Mouse (Mus musculus) MEL (cell line): ENCODE data around the gene Fxyd5. TPM values are rescaled to one million over a fixed set of nuclear protein-coding genes. Genes with fewer than 3 reads are reported as not detected.

Source experiments
- DNase-seq: peaks from one replicate; pipeline ENCODE4 v3.0.0; 2011; ENCODE audit warnings: low read depth, low spot score
- H3K27ac ChIP-seq: 2 replicates; pipeline ENCODE4 v1.5.1; 2012; ENCODE audit warnings: low read depth, mild to moderate bottlenecking, control low read depth, low read length, moderate library complexity; ENCODE audit not compliant: control insufficient read depth
- H3K27me3 ChIP-seq, 2 experiments: fragments of 150-350 bp in 1 of 2; sonication (generic) in 1 of 2; 2 replicates each; pipeline ENCODE4 v1.6.1; 2012; ENCODE audit warnings: low read length in 2 of 2, mild to moderate bottlenecking in 2 of 2, improper control_type of control experiment in 1 of 2, moderate library complexity in 1 of 2; ENCODE audit not compliant: insufficient read depth in 2 of 2, control insufficient read depth in 1 of 2
- H3K36me3 ChIP-seq, 2 experiments: 2 replicates each; pipeline ENCODE4 v1.6.1; 2012 to 2014; ENCODE audit warnings: low read length in 2 of 2, improper control_type of control experiment in 1 of 2, inconsistent platforms in 1 of 2, mild to moderate bottlenecking in 1 of 2; ENCODE audit not compliant: insufficient read depth in 2 of 2, control insufficient read depth in 1 of 2
- H3K4me1 ChIP-seq, 2 experiments: fragments of 150-350 bp in 1 of 2; sonication (generic) in 1 of 2; 2 replicates each; pipeline ENCODE4 v1.6.1; 2012; ENCODE audit warnings: low read length in 2 of 2, improper control_type of control experiment in 1 of 2, mild to moderate bottlenecking in 1 of 2; ENCODE audit not compliant: insufficient read depth in 2 of 2, control insufficient read depth in 1 of 2
- H3K4me3 ChIP-seq, 2 experiments: fragments of 150-350 bp in 1 of 2; sonication (generic) in 1 of 2; 2 replicates each; pipeline ENCODE4 v1.5.1; 2012; ENCODE audit warnings: low read depth in 2 of 2, low read length in 2 of 2, mild to moderate bottlenecking in 2 of 2, moderate library complexity in 2 of 2, control low read depth in 1 of 2, improper control_type of control experiment in 1 of 2; ENCODE audit not compliant: control insufficient read depth in 1 of 2, insufficient read depth in 1 of 2
- H3K79me2 ChIP-seq: 2 replicates; pipeline ENCODE4 v1.6.1; 2012; ENCODE audit warnings: mild to moderate bottlenecking, low read length, moderate library complexity; ENCODE audit not compliant: control insufficient read depth, poor library complexity, insufficient read depth
- H3K9ac ChIP-seq: 2 replicates; pipeline ENCODE4 v1.6.1; 2012; ENCODE audit warnings: low read depth, mild to moderate bottlenecking, control low read depth, low read length, moderate library complexity; ENCODE audit not compliant: control insufficient read depth, poor library complexity, severe bottlenecking
- H3K9me3 ChIP-seq: fragments of 150-350 bp; sonication (generic); replicated peaks from 2 replicates; pipeline ENCODE4 v1.6.1; 2012; ENCODE audit warnings: mild to moderate bottlenecking, low read length, improper control_type of control experiment, moderate library complexity; ENCODE audit not compliant: insufficient read depth
- BHLHE40 ChIP-seq: IDR thresholded peaks from 2 replicates; pipeline ENCODE4 v1.6.1; 2012; ENCODE audit warnings: low read depth, mild to moderate bottlenecking, inconsistent platforms, low read length, improper control_type of control experiment, borderline replicate concordance
- E2F4 ChIP-seq: IDR thresholded peaks from 2 replicates; pipeline ENCODE4 v1.6.1; 2011; ENCODE audit warnings: low read depth, low read length, improper control_type of control experiment, borderline replicate concordance
- ELF1 ChIP-seq: IDR thresholded peaks from 2 replicates; pipeline ENCODE4 v1.6.1; 2014; ENCODE audit warnings: low read depth, mild to moderate bottlenecking, inconsistent platforms, low read length, improper control_type of control experiment, moderate library complexity
- GABPA ChIP-seq: IDR thresholded peaks from 2 replicates; pipeline ENCODE4 v1.6.1; 2012; ENCODE audit warnings: low read depth, mild to moderate bottlenecking, inconsistent platforms, low read length, improper control_type of control experiment, moderate library complexity
- MAFK ChIP-seq: IDR thresholded peaks from 2 replicates; pipeline ENCODE4 v1.6.1; 2011; ENCODE audit warnings: low read depth, mild to moderate bottlenecking, low read length, improper control_type of control experiment, borderline replicate concordance
- MAX ChIP-seq: IDR thresholded peaks from 2 replicates; pipeline ENCODE4 v1.6.1; 2011; ENCODE audit warnings: low read length, improper control_type of control experiment
- MAZ ChIP-seq: IDR thresholded peaks from 2 replicates; pipeline ENCODE4 v1.6.1; 2012; ENCODE audit warnings: low read depth, mild to moderate bottlenecking, inconsistent platforms, low read length, improper control_type of control experiment
- MXI1 ChIP-seq: IDR thresholded peaks from 2 replicates; pipeline ENCODE4 v1.6.1; 2011; ENCODE audit warnings: mild to moderate bottlenecking, low read depth, low read length, improper control_type of control experiment
- NELFE ChIP-seq: IDR thresholded peaks from 2 replicates; pipeline ENCODE4 v1.6.1; 2011; ENCODE audit warnings: low read depth, low read length, improper control_type of control experiment
- POLR2AphosphoS5 ChIP-seq: IDR thresholded peaks from 2 replicates; pipeline ENCODE4 v1.6.1; 2012; ENCODE audit warnings: low read depth, borderline replicate concordance, mild to moderate bottlenecking, inconsistent platforms, low read length, moderate library complexity, mixed read lengths
- RAD21 ChIP-seq: IDR thresholded peaks from 2 replicates; pipeline ENCODE4 v1.6.1; 2011; ENCODE audit warnings: mild to moderate bottlenecking, low read depth, low read length, improper control_type of control experiment
- RCOR1 ChIP-seq: IDR thresholded peaks from 2 replicates; pipeline ENCODE4 v1.6.1; 2012; ENCODE audit warnings: low read depth, mild to moderate bottlenecking, inconsistent platforms, low read length, improper control_type of control experiment
- SIN3A ChIP-seq: IDR thresholded peaks from 2 replicates; pipeline ENCODE4 v1.6.1; 2012; ENCODE audit warnings: low read length, improper control_type of control experiment, inconsistent platforms
- UBTF ChIP-seq: IDR thresholded peaks from 2 replicates; pipeline ENCODE4 v1.6.1; 2012; ENCODE audit warnings: low read depth, mild to moderate bottlenecking, inconsistent platforms, low read length, improper control_type of control experiment, moderate library complexity, borderline replicate concordance; ENCODE audit not compliant: insufficient read depth
- USF1 ChIP-seq: IDR thresholded peaks from 2 replicates; pipeline ENCODE4 v1.6.1; 2014; ENCODE audit warnings: low read depth, mild to moderate bottlenecking, inconsistent platforms, low read length, improper control_type of control experiment, moderate library complexity
- USF2 ChIP-seq, 2 experiments: IDR thresholded peaks; 2 replicates each; pipeline ENCODE4 v1.6.1; 2011 to 2012; ENCODE audit warnings: improper control_type of control experiment in 2 of 2, low read length in 2 of 2, borderline replicate concordance in 1 of 2, inconsistent platforms in 1 of 2, low read depth in 1 of 2, mild to moderate bottlenecking in 1 of 2; ENCODE audit not compliant: insufficient read depth in 1 of 2
- ZC3H11A ChIP-seq: IDR thresholded peaks from 2 replicates; pipeline ENCODE4 v1.6.1; 2012; ENCODE audit warnings: low read depth, mild to moderate bottlenecking, inconsistent platforms, low read length, improper control_type of control experiment
- ZKSCAN1 ChIP-seq: IDR thresholded peaks from 2 replicates; pipeline ENCODE4 v1.6.1; 2012; ENCODE audit warnings: low read depth, mild to moderate bottlenecking, inconsistent platforms, low read length, improper control_type of control experiment, moderate library complexity
- polyA plus RNA-seq, 2 experiments: library from polyadenylated mRNA; stranded (reverse) in 1 of 2; unstranded in 1 of 2; fragments of >175 nt in 1 of 2; fragments of >200 nt in 1 of 2; gene quantifications; 2 replicates each; pipeline versions ENCODE4 v1.2.1 to v1.2.4; 2012; ENCODE audit warnings: low replicate concordance in 2 of 2, low read depth in 1 of 2; ENCODE audit not compliant: insufficient read length in 2 of 2, insufficient read depth in 1 of 2, missing spikeins in 1 of 2
- total RNA-seq: library from RNA; depleted of rRNA; stranded (reverse); fragments of 300-350 nt; gene quantifications from 2 replicates; pipeline ENCODE4 v1.2.3, GENCODE M21; 2012

Fxyd5 gene
- total and polyA plus RNA-seq, 3 experiments: 39.4 to 57.5 TPM; not detected in 1

GRCm38 (mm10) chr7:31063074-31063560 is 20.8 kb upstream of the Fxyd5 start:
- DNase-seq: no peak
- no peaks in the 10 kb centered on the region for H3K27me3 ChIP-seq
- no peaks in the 10 kb centered on the region for H3K4me1 ChIP-seq
- no peak overlapping the region for H3K9ac ChIP-seq
- no peaks in the 10 kb centered on the region for H3K9me3 ChIP-seq
- no peak overlapping the region for H3K4me3 ChIP-seq
- H3K27ac ChIP-seq: no peak overlapping the region
- no peaks in the 10 kb centered on the region for H3K36me3 ChIP-seq
- no peaks in the 10 kb centered on the region for H3K79me2 ChIP-seq
- TF ChIP-seq BHLHE40 (no peak), UBTF (no peak), USF2 (IDR thresholded peaks at IDR 0.05; ENCODE audit: borderline replicate concordance in 1 of 2, insufficient read depth in 1 of 2, low read depth in 1 of 2, low read length in 2 of 2) (no peak), MAZ (no peak), USF1 (no peak), ZC3H11A (no peak)

- H3K9ac ChIP-seq: no peak overlapping the region
- no peak overlapping the region for H3K4me3 ChIP-seq
- no peaks in the 10 kb centered on the region for H3K9me3 ChIP-seq
- DNase-seq: no peak
- H3K36me3 ChIP-seq: no peaks in the 10 kb centered on the region
- H3K27me3 ChIP-seq: no peaks in the 10 kb centered on the region
- H3K4me1 ChIP-seq: no peaks in the 10 kb centered on the region
- H3K27ac ChIP-seq: no peak overlapping the region
- H3K79me2 ChIP-seq: no peaks in the 10 kb centered on the region
- no peak for TF ChIP-seq ZKSCAN1
- no peak for TF ChIP-seq POLR2AphosphoS5
- no peak for TF ChIP-seq NELFE
- no peak for TF ChIP-seq E2F4
- TF ChIP-seq MAFK: no peak
- no peak for TF ChIP-seq ELF1
- TF ChIP-seq RCOR1: no peak
- TF ChIP-seq SIN3A: no peak
- no peak for TF ChIP-seq MAX
- no peak for TF ChIP-seq GABPA
- TF ChIP-seq RAD21: no peak
- no peak for TF ChIP-seq MXI1
- TF ChIP-seq MAZ: no peak
Observed at GRCm38 (mm10) chr7:31060621-31061010, 18.3 kb upstream of the Fxyd5 start.
